Mouse (Mus musculus) left cerebral cortex, postnatal 10 days (tissue): Measurements from ENCODE around the gene Arsg. TPM values are rescaled to one million over a fixed set of nuclear protein-coding genes. Genes with fewer than 3 reads are reported as not detected.
A peak's percentile ranks its signal among the peaks of the same experiment; 100 is the strongest.

Experiments
- DNase-seq, 2 experiments: peaks; one replicate each; pipeline ENCODE4 v3.0.0; 2021 to 2022; ENCODE audit warnings: low spot score in 2 of 2, mixed read lengths in 1 of 2; ENCODE audit errors: extremely low spot score in 1 of 2
- intact Hi-C: fragments of 180-260 bp; cut with DNase I; formaldehyde crosslinking; loops from one replicate; pipeline ENCODE4 v1.15.1; 2025
- total RNA-seq, 2 experiments: library from RNA; stranded (reverse); gene quantifications; 2 replicates each; pipeline ENCODE4 v1.2.3; 2021

Gene Arsg
- total RNA-seq, 2 experiments from 2014 or later, result 5.7 to 6.5 TPM

DNA sequence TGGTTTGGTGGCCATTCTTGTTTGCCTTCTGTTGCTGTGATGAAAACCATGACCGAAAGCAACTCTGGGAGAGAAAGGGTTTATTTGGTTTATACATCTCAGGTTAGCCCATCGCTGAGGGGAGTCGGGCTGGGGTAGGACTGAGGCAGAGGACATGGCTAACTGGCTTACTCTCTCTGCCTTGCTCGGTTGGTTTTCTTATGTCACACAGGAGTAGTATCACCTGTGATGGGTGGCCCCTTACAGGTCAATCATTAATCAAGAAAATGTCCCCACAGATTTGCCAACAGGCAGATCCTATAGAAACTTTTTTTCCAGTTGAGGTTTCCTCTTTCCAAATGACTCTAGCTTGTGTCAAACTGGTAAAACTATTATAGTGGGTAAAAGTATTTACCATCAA, 90.5 kb downstream of the Arsg start:
- intact Hi-C loops, result no loop called here
- no peak for DNase-seq

DNA sequence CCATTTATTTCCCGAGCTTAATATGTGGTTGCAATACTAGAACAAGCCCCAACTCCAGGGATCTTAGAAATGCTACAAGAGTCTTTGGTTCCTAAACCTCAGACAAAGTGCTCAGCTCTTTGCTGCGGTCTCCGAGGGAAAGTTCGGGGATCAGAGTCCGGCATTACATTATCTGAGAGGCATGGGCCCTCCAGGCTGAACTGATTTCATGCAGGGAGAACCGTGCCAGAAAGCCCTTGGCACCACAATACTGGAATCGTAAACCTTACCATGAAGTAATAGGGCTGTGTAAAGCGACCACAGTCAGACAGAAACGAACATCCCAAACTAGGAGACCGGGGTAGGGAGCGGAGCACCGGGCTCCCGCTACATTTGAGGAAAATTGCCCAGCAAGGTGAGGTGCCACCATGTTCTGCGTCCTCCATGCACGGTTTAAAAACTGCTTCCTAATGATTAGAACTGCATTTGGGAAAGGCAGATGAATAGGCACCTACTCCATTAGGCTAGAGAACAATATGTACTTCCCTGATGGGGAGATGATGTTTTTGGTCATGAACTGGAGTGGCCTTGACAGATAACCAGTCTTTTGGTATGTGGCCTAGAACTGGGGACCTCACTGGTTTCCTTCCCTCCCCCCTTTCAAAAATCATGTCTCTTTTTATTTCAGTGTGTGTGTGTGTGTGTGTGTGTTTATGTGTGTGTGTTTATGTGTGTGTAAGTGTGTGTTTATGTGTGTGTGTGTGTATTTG, 91.5 kb downstream of the Arsg start:
- intact Hi-C loops, result no loop called here
- DNase-seq, result no peak

DNA sequence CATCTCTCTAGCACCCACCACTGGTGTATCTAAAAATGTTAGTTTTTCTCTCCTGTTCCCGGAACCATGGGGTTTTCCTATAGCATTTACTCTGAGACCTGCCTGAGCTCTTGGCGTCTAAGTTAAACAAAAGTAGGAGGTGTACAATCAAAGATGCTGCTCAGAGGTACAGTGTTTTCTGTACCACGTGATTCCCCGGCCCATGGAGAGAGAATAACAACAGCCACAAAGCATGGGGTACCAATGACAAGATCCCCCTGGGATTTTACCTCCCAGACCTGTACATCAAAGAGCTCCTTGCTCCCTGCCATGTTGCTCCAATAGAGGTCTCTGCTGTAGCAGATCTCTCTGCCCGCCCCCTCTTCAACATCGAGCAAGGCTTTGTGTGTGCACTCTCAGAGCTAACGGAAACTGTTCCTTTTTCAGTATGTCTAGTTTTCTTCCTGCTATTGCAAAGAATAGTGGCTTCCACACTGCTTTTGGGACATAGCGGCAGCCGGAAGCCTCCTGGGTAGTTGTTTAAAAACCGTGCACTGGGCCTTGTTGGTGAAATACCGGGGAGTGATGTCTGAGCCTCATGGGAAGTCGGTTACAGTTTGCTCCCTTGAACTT, 95.9 kb downstream of the Arsg start:
- intact Hi-C loops, result no loop called here
- DNase-seq, result no peak

DNA sequence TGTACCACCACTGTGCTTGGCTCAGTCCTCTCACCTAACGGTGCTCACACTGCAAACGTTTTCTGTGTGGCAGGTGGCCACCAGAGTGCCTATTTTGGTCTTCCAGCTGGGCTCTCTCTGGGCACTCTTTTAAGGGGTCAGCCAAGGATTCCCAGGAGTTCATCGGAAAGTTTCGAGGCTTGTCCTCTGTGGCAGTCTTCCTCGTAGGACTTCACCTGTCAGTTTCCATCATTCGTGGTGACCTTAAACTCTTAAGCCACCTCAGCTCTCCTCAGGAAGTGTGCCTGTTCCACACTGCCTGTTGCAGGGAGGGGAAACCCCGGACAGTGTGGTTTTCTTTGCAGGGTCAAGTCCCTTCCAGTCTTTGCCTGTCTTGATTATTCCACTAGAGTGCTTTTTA, 96.6 kb downstream of the Arsg start:
- intact Hi-C loops, result no loop called here
- no peak for DNase-seq

DNA sequence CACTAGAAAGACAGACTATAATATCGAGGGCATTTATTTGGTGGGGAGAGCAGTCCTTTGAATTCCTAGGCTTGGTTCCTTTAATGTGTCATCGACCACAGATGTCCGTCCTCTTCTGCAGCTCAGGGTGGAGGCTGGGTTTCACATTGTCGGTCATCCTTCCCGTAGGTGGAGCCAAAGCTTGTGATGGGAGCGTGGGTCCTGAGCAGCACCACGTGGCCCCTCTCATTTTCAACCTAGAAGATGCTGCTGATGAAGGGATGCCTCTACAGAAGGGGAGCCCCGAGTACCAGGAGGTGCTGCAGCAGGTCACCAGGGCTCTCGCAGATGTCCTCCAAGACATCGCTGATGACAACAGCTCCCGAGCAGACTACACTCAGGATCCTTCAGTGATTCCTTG, 98.9 kb downstream of the Arsg start:
- DNase-seq, result no peak

DNA sequence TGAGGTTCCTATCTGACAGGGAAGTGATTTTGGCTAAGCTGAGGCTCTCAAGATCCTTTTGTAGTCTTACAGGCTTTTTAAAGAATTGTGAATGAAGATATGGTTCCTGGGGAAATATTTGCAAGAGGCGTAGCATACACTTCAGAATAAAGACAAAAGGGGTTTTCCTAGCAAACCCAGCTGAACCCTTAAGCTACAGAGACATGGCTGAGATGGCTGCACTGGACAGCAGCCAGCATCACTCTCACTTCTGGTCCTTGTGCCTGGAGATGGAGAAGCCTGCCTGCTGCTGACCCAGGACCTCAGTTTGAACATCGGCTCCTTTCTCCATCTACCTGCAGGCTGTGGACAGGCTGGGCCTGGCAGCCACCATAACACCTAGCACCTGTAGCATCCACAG, 101.4 kb downstream of the Arsg start:
- no peak for DNase-seq
- intact Hi-C loops, result no loop called here

More for the DNA sequence above, 98.9 kb downstream of the Arsg start:
- intact Hi-C loops, result no loop called here

DNA sequence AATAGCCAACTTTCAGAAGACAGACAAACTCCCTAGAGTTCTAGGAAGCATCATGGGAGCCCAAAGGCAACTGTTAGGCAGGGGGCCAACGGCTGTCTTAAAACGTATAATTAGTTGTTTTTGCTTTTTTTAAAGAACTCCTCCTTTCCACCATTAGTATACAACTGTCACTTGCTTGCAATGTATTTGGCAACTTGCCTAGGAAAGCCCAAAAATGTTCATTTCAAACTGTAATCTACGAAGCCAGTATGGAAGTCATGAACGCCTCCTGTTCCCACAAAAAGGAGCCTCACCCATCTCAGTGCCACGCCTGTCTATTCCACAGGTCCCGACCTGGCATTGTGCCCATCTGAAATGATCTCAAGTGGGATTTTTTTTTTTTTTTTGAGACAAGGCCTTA, 102.7 kb downstream of the Arsg start:
- intact Hi-C loops, result no loop called here
- DNase-seq, result peak in 1 of 2 experiments; percentile 50

- no peak for DNase-seq
- intact Hi-C loops, result no loop called here
These were observed 105.4 kb downstream of the Arsg start for GRCm38 (mm10) chr11:109578536-109578935.

DNA sequence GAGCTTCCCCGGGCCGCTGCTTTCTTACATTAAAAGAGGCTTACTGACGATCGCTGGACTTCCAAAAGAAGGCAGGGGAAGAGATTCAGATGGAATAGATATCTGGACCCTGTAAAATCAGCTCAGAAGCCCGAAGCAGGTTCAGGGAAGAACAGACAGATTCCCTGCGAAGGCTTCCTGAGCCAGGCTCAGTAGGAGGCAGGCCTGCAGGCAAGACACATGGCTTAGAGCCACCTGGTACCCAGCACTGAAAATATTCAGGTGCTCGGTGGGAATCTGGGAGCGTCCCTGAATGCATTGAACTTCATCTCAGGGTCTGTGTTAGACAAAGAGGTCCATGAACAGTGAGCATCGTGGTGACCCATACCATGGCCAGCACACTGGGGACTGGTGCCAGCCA, 106.8 kb downstream of the Arsg start:
- intact Hi-C loops, result loop anchor here (10.0 kb wide), 1 partner anchor 245 kb away; no protein-coding TSS in a partner anchor
- DNase-seq, result no peak

DNA sequence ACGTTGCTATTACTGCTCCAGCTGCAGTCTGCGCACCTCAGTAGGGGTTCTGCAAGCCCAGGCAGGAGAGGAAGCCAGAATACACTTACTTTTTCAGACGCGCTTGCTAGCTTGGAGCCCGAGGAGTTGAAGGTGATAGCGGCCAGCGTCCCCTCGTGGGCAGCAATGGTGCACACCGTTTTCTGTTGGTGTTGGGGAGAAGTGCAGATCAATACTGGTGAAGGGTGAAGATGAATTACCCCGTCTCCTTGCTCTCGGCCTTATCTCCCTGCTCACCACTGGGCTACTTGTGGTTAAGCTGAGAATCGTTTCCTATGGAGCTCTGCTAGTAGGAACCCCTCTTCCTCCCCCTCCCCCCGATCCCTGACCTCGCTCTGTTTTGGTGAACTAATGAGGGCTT, 110.8 kb downstream of the Arsg start:
- DNase-seq, result no peak
- intact Hi-C loops, result loop anchor here (1.0 to 10.0 kb wide), 2 partner anchors 139 to 249 kb away; no protein-coding TSS in a partner anchor

DNA sequence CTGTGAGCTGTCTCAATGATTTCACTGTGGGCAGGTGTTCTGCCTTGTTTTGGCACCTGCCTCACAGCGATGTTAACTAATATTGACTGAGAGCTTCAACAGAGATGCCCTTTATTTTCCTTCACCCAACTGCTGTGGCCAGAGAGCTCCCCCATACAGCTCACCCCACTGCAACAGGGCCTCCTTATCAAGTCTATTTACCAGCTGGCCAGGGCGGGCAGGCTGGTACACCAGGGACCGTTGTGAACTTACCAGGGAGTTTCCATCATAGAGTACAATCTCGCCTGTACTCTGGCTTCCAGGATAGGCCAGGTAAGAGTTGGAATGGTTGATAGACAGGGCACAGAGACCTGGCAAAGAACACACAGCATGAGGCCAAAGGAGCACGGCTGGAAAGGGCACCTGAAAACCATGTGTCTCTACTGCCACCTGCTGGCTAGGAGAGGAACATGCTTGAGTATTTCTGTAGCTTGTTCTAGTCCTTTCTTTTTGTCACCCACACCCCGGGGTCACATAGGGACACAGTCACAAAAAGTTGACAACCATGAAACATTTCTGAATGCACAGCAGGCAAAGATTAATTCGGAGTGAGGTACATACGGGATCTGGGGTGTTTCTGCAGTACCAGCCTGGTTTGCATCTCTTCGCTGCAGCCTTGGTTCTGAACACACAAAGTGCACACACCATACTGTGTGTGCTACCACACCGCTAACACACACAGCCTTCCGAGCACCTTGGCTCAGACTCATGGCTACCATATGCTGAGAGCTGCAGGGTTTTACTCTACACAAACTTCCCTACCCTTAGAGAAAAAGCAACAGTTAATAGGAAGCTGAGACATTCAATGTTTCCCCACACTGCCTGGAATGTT, 111.9 kb downstream of the Arsg start:
- DNase-seq, result peak; percentile 65 to 74
- intact Hi-C loops, result loop anchor here (10.0 kb wide), 1 partner anchor 250 kb away; no protein-coding TSS in a partner anchor

DNA sequence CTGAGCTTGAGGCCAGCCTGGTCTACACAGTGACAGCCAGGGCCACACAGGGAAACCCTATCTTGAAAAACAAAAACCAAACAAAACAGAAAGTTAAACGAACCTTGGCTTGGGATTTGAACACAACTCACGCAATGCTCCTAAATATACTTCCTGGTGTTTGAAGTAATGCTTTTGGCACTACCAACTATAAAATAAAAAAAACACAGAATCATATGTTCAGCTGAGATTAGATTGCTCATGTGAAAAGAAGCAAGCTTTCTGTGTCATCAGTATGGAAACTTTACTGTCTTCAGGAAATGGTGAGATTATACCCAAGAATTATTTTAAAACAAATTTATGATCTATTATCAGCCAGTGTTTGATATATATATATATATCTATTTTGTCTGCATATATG, 113.2 kb downstream of the Arsg start:
- intact Hi-C loops, result loop anchor here (10.0 kb wide), 1 partner anchor 252 kb away; no protein-coding TSS in a partner anchor
- no peak for DNase-seq

DNA sequence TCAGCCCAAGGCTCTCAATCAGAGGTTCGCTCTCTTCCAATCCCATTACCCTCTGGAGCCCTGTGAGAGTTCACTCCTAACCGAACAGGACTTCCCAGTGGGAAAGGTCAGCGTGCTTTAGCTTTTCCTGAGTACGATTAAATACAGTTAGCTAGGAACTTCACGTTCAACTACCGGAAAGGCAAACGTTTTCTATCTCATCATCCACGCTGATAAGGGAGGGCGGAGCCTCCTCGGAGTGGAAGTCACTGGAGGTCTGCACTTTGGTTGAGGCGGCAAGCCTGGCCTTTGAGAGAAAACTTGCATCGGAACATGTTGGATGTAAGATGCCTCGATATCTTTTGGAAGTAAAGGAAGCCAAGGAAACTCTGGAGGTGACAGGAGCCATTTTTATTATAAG, 113.8 kb downstream of the Arsg start:
- DNase-seq, result no peak
- intact Hi-C loops, result loop anchor here (10.0 kb wide), 1 partner anchor 252 kb away; no protein-coding TSS in a partner anchor

DNA sequence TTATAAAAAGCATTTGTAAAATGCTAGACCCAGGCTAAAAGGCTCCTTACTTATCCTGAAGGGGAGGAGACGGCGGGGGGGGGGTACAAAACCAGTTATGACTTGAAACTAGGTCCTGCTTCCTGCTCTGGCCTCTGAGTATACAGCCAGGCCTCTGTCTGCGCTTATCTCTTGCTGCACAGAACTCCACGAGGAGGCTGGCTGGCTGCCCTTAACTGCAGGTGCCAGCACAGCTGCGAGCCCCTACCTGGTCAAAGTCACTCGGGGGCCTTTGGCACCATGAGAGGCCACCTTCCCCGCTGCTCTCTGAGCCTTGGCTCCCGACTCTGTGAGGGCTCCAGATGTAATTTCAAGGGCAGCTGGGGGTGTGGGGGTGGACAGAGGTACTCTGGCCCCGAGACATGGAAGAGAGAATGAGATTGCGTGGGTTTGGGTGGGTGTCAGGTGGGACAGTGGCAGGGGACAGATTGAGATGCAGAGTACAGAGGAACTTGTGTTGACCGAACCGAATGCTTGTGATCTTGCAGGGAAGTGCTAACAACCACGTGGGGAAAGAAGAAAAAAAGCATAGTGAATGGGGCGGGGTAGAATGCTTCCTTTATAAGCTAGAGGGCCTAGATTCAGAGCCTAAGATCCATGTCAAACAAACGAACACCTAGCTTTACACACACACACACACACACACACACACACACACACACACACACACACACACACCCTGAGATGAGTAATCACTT, 114.6 kb downstream of the Arsg start:
- DNase-seq, result peak in 1 of 2 experiments; percentile 44
- intact Hi-C loops, result loop anchor here (10.0 kb wide), 1 partner anchor 253 kb away; no protein-coding TSS in a partner anchor

GRCm38 (mm10) chr11:109590012-109590411, 116.8 kb downstream of the Arsg start:
- no peak for DNase-seq
- intact Hi-C loops, result no loop called here

DNA sequence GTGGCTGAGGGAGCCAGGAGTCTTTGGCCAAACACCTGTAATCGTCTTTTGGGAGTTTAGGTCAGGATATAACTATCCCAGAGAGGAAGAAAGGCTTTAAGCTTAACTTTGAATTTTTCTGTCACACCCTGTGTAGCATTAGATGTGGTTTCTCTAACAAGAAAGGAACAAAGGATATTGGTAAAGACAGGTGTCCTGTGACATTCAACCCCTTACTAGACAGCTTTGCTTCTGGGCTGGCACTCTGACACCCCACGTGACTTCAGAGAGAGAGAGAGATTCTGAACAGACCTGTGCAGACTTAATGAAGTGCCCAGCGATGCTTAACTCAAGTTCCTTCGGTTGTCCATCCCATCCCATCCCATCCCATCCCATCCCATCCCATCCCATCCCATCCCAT, 118.3 kb downstream of the Arsg start:
- DNase-seq, result no peak
- intact Hi-C loops, result no loop called here

GRCm38 (mm10) chr11:109593200-109593981, 120.2 kb downstream of the Arsg start:
- intact Hi-C loops, result no loop called here
- no peak for DNase-seq

DNA sequence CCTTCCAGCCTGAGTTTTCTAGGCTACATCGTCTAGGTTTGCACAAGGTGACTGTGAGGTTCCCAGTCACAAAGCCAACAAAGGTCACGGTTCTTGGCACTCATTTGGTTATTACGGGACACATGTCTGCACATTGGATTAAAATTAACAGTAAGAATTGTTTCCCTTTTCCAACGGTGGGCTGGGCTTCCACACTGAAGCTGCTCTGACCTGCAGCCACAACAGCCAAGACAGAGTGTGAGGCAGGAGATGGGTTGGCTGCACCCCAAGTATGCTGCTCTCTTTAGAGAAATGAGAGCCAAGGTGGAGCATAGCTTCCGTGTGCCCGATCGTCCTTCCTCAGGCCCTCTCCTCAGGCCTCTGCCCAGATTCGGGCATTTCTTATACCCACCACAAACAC, 121.6 kb downstream of the Arsg start:
- DNase-seq, result no peak
- intact Hi-C loops, result no loop called here
